Mouse (Mus musculus) cerebellum, postnatal 10 days (tissue): ENCODE data around the gene Mtrex.

ENCODE experiments used
- DNase-seq, 2 experiments: peaks; one replicate each; pipeline ENCODE4 v3.0.0; 2021; ENCODE audit warnings: mixed read lengths in 2 of 2

Mtrex gene

GRCm38 (mm10) chr13:112823911-112824648 is 103.1 kb downstream of the Mtrex start:
- DNase-seq, result no peak

- DNase-seq, result no peak
Observed at GRCm38 (mm10) chr13:112823236-112823910, 103.8 kb downstream of the Mtrex start.

GRCm38 (mm10) chr13:112822413-112822812 is 104.8 kb downstream of the Mtrex start:
- no peak for DNase-seq

- DNase-seq, result no peak
Observed at GRCm38 (mm10) chr13:112818125-112818524, 109.1 kb downstream of the Mtrex start.
